Mouse (Mus musculus) liver, postnatal 0 days (tissue): ENCODE data around the gene Agpat3. TPM values are rescaled to one million over a fixed set of nuclear protein-coding genes. Genes with fewer than 3 reads are reported as not detected.

Source experiments
- ATAC-seq: fragments of 200-750 bp; cut with Nextera tagmentation; 2 replicates; pipeline ENCODE4 v1.8.0; 2017; ENCODE audit warnings: mild to moderate bottlenecking, moderate library complexity
- DNase-seq: peaks from one replicate; pipeline ENCODE4 v3.0.0-alpha.2; 2016
- H3K27ac ChIP-seq: fragments of 300-500 bp; sonication (generic); 2 replicates; pipeline ENCODE4 v1.5.1; 2014; ENCODE audit warnings: antibody characterized with exemption, moderate library complexity, mild to moderate bottlenecking, low read depth
- H3K27me3 ChIP-seq: fragments of 300-500 bp; sonication (generic); 2 replicates; pipeline ENCODE4 v1.6.1; 2014; ENCODE audit warnings: low read length, control low read depth, mixed read lengths; ENCODE audit not compliant: insufficient read depth
- H3K36me3 ChIP-seq: fragments of 300-500 bp; sonication (generic); replicated peaks from 2 replicates; pipeline ENCODE4 v1.6.1; 2014; ENCODE audit warnings: mild to moderate bottlenecking, control low read depth, low read length, moderate library complexity, mixed read lengths; ENCODE audit not compliant: insufficient read depth
- H3K4me1 ChIP-seq: fragments of 300-500 bp; sonication (generic); 2 replicates; pipeline ENCODE4 v1.6.1; 2014; ENCODE audit warnings: antibody characterized with exemption, mild to moderate bottlenecking, control low read depth; ENCODE audit not compliant: insufficient read depth
- H3K4me2 ChIP-seq: fragments of 300-500 bp; sonication (generic); 2 replicates; pipeline ENCODE4 v1.6.1; 2014; ENCODE audit warnings: low read depth, mild to moderate bottlenecking, low read length, moderate library complexity, mixed read lengths
- H3K4me3 ChIP-seq: fragments of 300-500 bp; sonication (generic); 2 replicates; pipeline ENCODE4 v1.5.1; 2014; ENCODE audit warnings: low read depth, low read length
- H3K9ac ChIP-seq: fragments of 300-500 bp; sonication (generic); replicated peaks from 2 replicates; pipeline ENCODE4 v1.6.1; 2014; ENCODE audit warnings: mild to moderate bottlenecking, moderate library complexity
- H3K9me3 ChIP-seq: fragments of 300-500 bp; sonication (generic); 2 replicates; pipeline ENCODE4 v1.6.1; 2016; ENCODE audit warnings: mild to moderate bottlenecking, control low read depth, low read length, mixed read lengths
- CTCF ChIP-seq: sonication (generic); IDR thresholded peaks from 2 replicates; pipeline ENCODE4 v1.5.1; 2016; ENCODE audit warnings: antibody characterized with exemption, low read depth
- EP300 ChIP-seq: IDR thresholded peaks from 2 replicates; pipeline ENCODE4 v1.6.1; 2016; ENCODE audit warnings: antibody characterized with exemption, low read depth, mild to moderate bottlenecking
- WGBS: fragments of 180-500 bp; shearing (Covaris S2); extraction: QIAGEN DNeasy Blood & Tissue Kit; methylation state at CpG from one replicate; pipeline ENCODE4 v1.1.7; 2014; ENCODE audit not compliant: insufficient replicate concordance; 5-methylcytosine and 5-hydroxymethylcytosine counted together
- polyA plus RNA-seq: library from polyadenylated mRNA; unstranded; fragments of >200 nt; fragmentation: Nextera tagmentation; extraction: Ambion mirVana; gene quantifications from 2 replicates; pipeline ENCODE4 v1.2.1, GENCODE M21; 2015

The Agpat3 gene
- polyA plus RNA-seq, 1 experiment from 2014 or later, result 154 TPM

DNA sequence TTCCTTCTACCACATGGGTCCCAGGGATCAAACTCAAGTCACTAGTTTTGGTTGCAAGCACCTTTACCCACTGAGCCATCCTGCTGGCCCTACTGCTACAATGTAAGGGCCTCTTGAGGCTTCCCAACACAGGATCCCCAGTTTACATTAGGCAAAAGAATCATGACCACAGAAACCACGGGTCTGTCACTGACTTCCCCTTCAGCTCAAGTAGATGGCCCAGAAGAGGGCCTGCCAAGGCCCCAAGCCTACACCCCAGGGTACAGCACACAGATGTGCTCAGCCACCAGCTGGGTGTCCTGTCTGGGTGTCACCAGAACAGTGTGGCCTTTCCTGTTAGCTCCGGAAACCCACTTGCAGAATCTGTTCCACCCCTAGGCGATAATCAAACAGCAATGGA is 87.6 kb downstream of the Agpat3 start:
- ATAC-seq, result peak; percentile 72
- Histone ChIP-seq H3K4me3 (no peak overlapping the region), H3K9ac (no peak overlapping the region), H3K27ac (0 out of 2 replicates have a peak overlapping the region, but pooled peaks have one; percentile 29), H3K36me3 (no peaks in the 10 kb centered on the region), H3K9me3 (no peaks in the 10 kb centered on the region), H3K4me2 (no peak overlapping the region), H3K4me1 (peaks cover 3% of the 10 kb centered on the region; the same call in 1 of the 2 replicates), H3K27me3 (no peaks in the 10 kb centered on the region)
- WGBS, result 39% methylated on average over 3 of the region's 3 CpGs
- peak; percentile 55 for DNase-seq
- TF ChIP-seq CTCF, result no peak
- 0 out of 2 replicates have a peak, but pooled peaks have one; percentile 18 for TF ChIP-seq EP300

DNA sequence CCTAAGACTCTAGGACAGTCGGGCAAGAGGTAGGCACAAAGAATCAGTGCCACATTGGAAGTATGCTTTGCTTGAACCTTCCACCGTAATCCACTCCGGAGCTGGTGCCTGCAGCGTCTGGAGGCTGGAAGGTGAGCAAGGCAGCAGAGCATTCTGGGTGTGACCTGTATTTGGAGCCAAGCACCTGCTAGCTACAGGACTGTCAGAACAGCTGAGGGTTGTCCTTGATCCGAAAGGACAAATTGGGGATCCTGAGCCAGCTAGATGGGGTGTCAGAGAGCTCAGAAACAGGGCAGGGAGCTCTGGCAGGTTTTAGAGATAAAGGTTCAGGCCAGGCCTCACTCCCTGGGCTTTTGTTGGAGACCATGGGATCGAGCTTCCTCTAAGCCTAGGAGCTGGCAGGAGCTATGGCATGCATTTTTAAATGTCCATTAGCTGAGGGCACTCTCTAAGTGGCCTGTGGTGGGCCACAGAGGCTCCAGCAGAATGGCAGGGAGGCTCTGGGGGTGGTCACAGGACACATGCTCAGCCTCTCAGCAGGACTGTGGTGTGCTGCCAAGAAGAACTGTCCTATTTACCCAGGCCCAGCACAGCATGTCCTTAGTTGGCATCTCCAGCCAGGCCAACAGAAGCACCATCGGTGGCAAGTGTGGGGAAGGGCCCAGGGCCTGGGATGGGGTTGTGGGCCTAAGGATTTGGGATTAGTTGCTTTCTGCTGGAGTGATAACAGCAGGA is 91.2 kb downstream of the Agpat3 start:
- TF ChIP-seq CTCF, result no peak
- no peak for TF ChIP-seq EP300
- H3K27ac ChIP-seq, result no peak overlapping the region
- no peaks in the 10 kb centered on the region for H3K9me3 ChIP-seq
- DNase-seq, result no peak
- peaks cover 5% of the 10 kb centered on the region for H3K4me1 ChIP-seq
- H3K4me2 ChIP-seq, result no peak overlapping the region
- ATAC-seq, result no peak
- 0 out of 2 replicates have a peak, but pooled peaks cover 4% of the 10 kb centered on the region for H3K27me3 ChIP-seq
- no peak overlapping the region for H3K4me3 ChIP-seq
- H3K36me3 ChIP-seq, result no peaks in the 10 kb centered on the region
- no peak overlapping the region for H3K9ac ChIP-seq
- WGBS, result 67% methylated on average over 7 of the region's 7 CpGs

DNA sequence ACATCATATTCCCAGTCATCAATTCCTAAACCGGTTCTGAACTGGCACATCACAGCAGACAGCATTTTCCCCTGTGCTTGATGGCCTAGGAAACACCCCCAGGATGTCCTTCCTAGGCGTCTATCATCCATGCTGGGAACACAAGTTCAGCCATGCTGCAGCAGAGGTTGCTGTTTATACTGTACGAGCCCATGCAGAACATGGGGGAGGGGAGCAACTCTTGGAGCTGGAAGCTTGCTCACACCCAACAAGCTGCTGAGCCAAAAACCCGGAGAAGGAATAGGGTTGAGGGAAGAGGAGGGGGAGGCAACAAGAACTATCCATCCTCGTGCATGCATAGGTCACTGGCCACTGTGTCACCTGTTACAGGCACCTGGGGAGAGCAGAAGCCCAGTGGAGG is 92.0 kb downstream of the Agpat3 start:
- H3K9ac ChIP-seq, result no peak overlapping the region
- ATAC-seq, result no peak
- no peaks in the 10 kb centered on the region for H3K36me3 ChIP-seq
- TF ChIP-seq EP300 (no peak), CTCF (no peak)
- H3K27me3 ChIP-seq, result 0 out of 2 replicates have a peak, but pooled peaks cover 4% of the 10 kb centered on the region
- peaks cover 10% of the 10 kb centered on the region for H3K4me1 ChIP-seq
- no peak for DNase-seq
- H3K9me3 ChIP-seq, result no peaks in the 10 kb centered on the region
- 34% methylated on average over 5 of the region's 5 CpGs for WGBS
- H3K27ac ChIP-seq, result no peak overlapping the region
- H3K4me3 ChIP-seq, result no peak overlapping the region
- H3K4me2 ChIP-seq, result no peak overlapping the region

DNA sequence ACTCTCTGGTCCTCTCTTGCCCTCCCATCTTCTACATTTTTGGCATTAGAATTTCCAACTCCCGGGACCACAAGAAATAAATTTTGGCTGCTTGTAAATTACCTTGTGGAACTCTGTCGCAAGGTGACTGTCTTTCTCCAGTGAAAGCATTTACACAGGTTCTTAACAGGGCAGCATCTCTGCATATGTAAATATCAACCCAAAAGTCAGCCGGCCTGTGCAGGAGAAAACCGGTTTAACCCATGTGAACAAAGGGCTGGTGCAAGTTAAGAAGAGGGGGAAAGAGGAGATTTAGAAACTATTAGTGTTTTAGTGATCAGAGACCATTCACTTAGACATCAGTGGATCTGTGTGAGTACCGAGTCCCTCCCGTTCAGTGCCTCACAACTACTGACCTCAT is 92.6 kb downstream of the Agpat3 start:
- H3K9ac ChIP-seq, result no peak overlapping the region
- TF ChIP-seq CTCF (no peak), EP300 (no peak)
- H3K27me3 ChIP-seq, result 0 out of 2 replicates have a peak, but pooled peaks cover 4% of the 10 kb centered on the region
- DNase-seq, result no peak
- ATAC-seq, result no peak
- H3K27ac ChIP-seq, result no peak overlapping the region
- peaks cover 10% of the 10 kb centered on the region; the same call in 1 of the 2 replicates for H3K4me1 ChIP-seq
- H3K9me3 ChIP-seq, result no peaks in the 10 kb centered on the region
- no peaks in the 10 kb centered on the region for H3K36me3 ChIP-seq
- H3K4me2 ChIP-seq, result no peak overlapping the region
- H3K4me3 ChIP-seq, result no peak overlapping the region
- 59% methylated on average over 6 of the region's 6 CpGs for WGBS

DNA sequence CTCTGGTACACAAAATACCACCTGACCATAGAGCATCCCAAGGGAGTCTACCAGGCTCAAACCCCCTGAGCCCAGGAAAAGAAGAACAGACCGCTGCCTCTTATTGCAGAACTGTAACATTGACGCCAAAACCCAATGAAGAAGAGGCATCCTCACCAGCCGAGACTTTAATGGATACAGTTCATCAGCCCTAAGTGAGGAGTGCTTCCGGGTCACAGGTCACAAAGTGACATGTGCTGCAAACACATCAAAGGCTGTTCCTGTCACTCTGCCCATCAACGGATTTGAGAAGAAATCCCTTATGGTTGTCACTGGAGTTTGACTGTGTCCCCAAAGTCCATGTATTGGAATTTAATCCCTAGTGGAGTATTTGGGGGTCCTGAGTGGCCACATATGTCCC is 93.1 kb downstream of the Agpat3 start:
- Histone ChIP-seq H3K9ac (no peak overlapping the region), H3K4me2 (no peak overlapping the region), H3K27ac (no peak overlapping the region), H3K9me3 (no peaks in the 10 kb centered on the region), H3K36me3 (no peaks in the 10 kb centered on the region), H3K4me1 (peaks cover 10% of the 10 kb centered on the region; the same call in 1 of the 2 replicates), H3K4me3 (no peak overlapping the region), H3K27me3 (0 out of 2 replicates have a peak, but pooled peaks cover 4% of the 10 kb centered on the region)
- 73% methylated on average over 5 of the region's 5 CpGs for WGBS
- ATAC-seq (no peak), DNase-seq (no peak)
- TF ChIP-seq CTCF (no peak), EP300 (no peak)

DNA sequence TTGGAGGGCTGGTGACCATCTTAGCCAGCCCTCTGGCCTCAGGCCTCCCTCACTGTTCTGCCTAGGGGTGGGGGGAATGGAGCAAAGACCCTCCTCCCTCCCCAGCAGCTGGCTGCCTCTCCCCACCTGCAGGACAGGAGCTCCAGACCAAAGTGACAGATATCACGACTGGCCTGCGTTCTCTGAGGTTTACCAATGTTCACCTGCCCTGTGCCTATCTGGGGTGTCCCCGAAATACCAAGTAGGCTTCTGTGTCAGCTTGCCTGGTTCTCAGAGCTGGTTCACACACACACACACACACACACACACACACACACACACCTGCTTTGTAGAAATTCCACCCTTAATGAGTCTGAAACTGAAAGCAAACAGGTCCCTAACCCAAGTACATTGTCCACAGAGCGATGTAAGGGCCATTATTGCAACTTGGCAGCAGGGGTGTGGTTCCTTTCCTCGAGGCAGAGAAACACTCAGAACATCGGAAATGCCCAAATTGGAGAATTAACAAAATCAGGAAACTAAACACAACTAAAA is 94.1 kb downstream of the Agpat3 start:
- Histone ChIP-seq H3K9me3 (no peaks in the 10 kb centered on the region), H3K4me1 (peaks cover 10% of the 10 kb centered on the region; the same call in 1 of the 2 replicates), H3K4me3 (no peak overlapping the region), H3K4me2 (no peak overlapping the region), H3K27me3 (0 out of 2 replicates have a peak, but pooled peaks cover 4% of the 10 kb centered on the region), H3K27ac (no peak overlapping the region), H3K9ac (no peak overlapping the region), H3K36me3 (no peaks in the 10 kb centered on the region)
- DNase-seq (no peak), ATAC-seq (no peak)
- TF ChIP-seq EP300, result no peak
- no peak for TF ChIP-seq CTCF
- WGBS, result 68% methylated on average over 6 of the region's 6 CpGs
